Mouse (Mus musculus) urinary bladder, postnatal 4 days (tissue): ENCODE results near the gene Olfr1032.
"Not testable (repeated sequence)": the region's sequence is repeated elsewhere in the genome, so short reads cannot be mapped to it uniquely, and the experiment has no call there.

Experiments used
- DNase-seq, 2 experiments: peaks; one replicate each; pipeline ENCODE4 v3.0.0; 2021 to 2022; ENCODE audit warnings: low spot score in 2 of 2

The Olfr1032 gene

DNA sequence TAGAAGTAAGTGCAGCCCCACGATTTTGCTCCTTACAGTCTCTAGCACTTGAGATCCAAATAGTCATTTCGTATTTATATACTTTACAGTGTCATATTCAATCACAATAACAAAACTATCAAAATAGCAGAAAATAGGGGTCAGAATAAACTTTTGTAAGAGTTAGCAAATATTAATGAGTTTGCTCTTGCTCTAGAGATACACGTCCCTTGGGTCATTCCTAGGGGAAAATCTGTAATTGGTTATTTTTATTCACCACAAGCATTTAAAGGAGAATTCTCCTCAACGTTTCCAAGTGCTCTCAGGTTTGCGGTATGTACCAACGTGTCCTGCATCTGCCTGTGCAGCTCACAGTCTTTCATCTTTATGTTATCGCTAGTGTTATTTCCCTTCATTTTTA, at the start of gene Olfr1032:
TSS of gene Olfr1032 (plus strand) at position 301 of the 400 bp plus-strand sequence.
- no peak for DNase-seq

GRCm38 (mm10) chr2:85973595-85973994, 31.7 kb upstream of the Olfr1032 start, which contains the start of gene Olfr1029:
TSS of gene Olfr1029 (plus strand) at chr2:85973895.
- no peak for DNase-seq

DNA sequence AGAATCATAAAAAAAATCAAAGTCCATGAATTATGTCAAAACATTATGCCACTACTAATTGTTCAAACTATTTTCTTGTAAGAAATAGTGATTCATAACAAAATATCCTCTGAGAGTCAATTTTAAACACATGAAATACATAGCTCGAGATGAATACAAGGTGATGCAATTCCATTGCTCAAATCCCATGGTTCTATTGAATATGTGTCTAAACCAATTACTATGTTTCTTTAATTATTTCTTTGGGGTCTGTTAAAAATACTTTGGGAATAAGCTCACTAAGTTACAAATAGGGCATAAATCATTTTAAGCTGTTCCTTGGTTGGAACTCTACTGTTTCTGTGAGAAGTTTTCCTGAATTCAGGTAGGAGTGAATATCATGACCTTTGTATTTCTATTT, 26.4 kb upstream of the Olfr1032 start, which contains the start of gene Olfr1030:
TSS of gene Olfr1030 (plus strand) at position 301 of the 400 bp plus-strand sequence.
- DNase-seq, result no peak

DNA sequence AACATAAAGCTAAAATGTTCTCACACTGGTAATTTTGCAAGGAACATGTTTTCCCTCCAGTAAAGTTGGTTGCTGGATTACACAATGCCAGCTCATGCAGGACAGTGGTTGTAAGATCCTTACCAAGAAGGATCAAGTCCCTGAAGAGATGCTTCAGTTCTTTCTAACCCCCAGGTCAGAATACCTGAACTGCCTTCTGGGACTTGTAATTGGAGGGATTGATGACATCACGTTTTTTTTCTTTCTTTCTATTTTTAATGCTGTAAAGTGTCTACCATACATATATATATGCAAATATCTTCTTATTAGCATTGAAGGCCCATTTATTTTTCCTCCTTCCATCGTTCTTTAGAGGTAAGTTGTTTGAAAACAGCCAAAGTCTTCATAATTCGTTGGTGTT, 15.3 kb upstream of the Olfr1032 start, which contains the start of gene Olfr1031:
TSS of gene Olfr1031 (plus strand) at position 301 of the 400 bp plus-strand sequence.
- DNase-seq, result no peak

- DNase-seq, result not testable (repeated sequence)
These were observed 15.1 kb downstream of the Olfr1032 start, which contains the start of gene Olfr1033 for GRCm38 (mm10) chr2:86020406-86020805. TSS of gene Olfr1033 (plus strand) at chr2:86020633.

DNA sequence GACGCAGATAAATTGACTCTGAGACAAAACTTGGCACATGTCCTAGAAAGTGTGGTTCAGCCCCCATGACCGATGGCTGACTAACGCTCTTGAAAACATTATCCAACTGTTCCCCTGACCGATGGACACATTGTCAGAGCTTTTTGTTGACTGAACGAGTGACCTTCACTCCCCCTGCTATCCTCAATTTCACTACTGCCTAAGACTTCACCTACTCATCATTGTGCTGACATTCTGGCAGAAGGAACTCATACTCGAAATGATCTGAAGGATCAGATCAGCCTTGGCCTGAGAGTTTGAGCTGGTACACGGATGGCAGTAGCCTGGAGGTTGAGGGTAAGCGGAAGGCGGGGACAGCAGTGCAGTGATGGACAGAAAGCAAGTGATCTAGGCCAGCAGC, 16.2 kb downstream of the Olfr1032 start:
- DNase-seq, result not testable (repeated sequence)

DNA sequence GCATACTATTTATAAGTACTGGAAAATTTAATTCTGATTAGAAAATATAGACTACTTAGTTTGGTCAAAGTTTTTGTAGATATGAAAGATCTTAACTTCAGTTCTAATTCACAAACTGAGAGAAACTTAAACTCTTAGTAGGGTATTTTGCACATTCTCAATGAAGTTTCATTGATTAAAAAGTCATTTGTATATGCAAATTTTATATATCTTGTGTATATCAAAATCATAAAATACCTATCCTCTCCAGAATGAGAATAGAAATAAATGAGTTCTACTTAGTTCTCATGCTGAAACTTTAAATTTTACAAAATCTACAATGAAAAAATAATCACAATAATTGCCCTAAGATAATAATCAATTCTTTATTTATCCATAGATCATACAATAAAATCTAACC, 40.2 kb downstream of the Olfr1032 start, which contains the start of gene Olfr1034:
TSS of gene Olfr1034 (plus strand) at position 301 of the 400 bp plus-strand sequence.
- no peak for DNase-seq

GRCm38 (mm10) chr2:86050777-86051176, 45.4 kb downstream of the Olfr1032 start:
- DNase-seq, result not testable (repeated sequence)
